Mouse (Mus musculus): ENCODE results near the gene Ring1. TPM values are rescaled to one million over a fixed set of nuclear protein-coding genes. Genes with fewer than 3 reads are reported as not detected.

Ring1 gene
- polyA plus RNA-seq, 1 experiment = 22.9 TPM

GRCm38 (mm10) chr17:34037241-34037640, 12.8 kb upstream of the Ring1 start:
- no peak for TF ChIP-seq POLR2A (IDR thresholded peaks at IDR 0.05; ENCODE audit: borderline replicate concordance, low read depth, low read length)
- no peak for TF ChIP-seq CTCF (IDR thresholded peaks at IDR 0.05; ENCODE audit: low read depth, low read length)
- Histone ChIP-seq H3K4me3 (ENCODE audit: insufficient read depth, low read length) (no peak overlapping the region), H3K27ac (ENCODE audit: insufficient read depth, low read depth, low read length) (no peak overlapping the region), H3K4me1 (ENCODE audit: control insufficient read depth, insufficient read depth, low read length) (peaks cover 9% of the 10 kb centered on the region)

- H3K27ac ChIP-seq (ENCODE audit: insufficient read depth, low read depth, low read length) = no peak overlapping the region
- no peak overlapping the region for H3K4me3 ChIP-seq (ENCODE audit: insufficient read depth, low read length)
- peaks cover 9% of the 10 kb centered on the region for H3K4me1 ChIP-seq (ENCODE audit: control insufficient read depth, insufficient read depth, low read length)
- TF ChIP-seq CTCF (IDR thresholded peaks at IDR 0.05; ENCODE audit: low read depth, low read length) (no peak), POLR2A (IDR thresholded peaks at IDR 0.05; ENCODE audit: borderline replicate concordance, low read depth, low read length) (no peak)
Measured at GRCm38 (mm10) chr17:34036647-34037046, 12.2 kb upstream of the Ring1 start.

- Histone ChIP-seq H3K4me3 (ENCODE audit: insufficient read depth, low read length) (no peak overlapping the region), H3K27ac (ENCODE audit: insufficient read depth, low read depth, low read length) (no peak overlapping the region), H3K4me1 (ENCODE audit: control insufficient read depth, insufficient read depth, low read length) (peaks cover 9% of the 10 kb centered on the region)
- TF ChIP-seq CTCF (IDR thresholded peaks at IDR 0.05; ENCODE audit: low read depth, low read length) (no peak), POLR2A (IDR thresholded peaks at IDR 0.05; ENCODE audit: borderline replicate concordance, low read depth, low read length) (no peak)
Measured at GRCm38 (mm10) chr17:34035517-34035916, 11.0 kb upstream of the Ring1 start.

GRCm38 (mm10) chr17:34034064-34034463, 9.6 kb upstream of the Ring1 start:
- H3K4me1 ChIP-seq (ENCODE audit: control insufficient read depth, insufficient read depth, low read length) = peaks cover 20% of the 10 kb centered on the region
- no peak overlapping the region for H3K4me3 ChIP-seq (ENCODE audit: insufficient read depth, low read length)
- peak; percentile 64 for TF ChIP-seq CTCF (IDR thresholded peaks at IDR 0.05; ENCODE audit: low read depth, low read length)
- TF ChIP-seq POLR2A (IDR thresholded peaks at IDR 0.05; ENCODE audit: borderline replicate concordance, low read depth, low read length) = no peak
- no peak overlapping the region for H3K27ac ChIP-seq (ENCODE audit: insufficient read depth, low read depth, low read length)

- Histone ChIP-seq H3K27ac (ENCODE audit: insufficient read depth, low read depth, low read length) (peak overlapping the region; percentile 63), H3K4me1 (ENCODE audit: control insufficient read depth, insufficient read depth, low read length) (peaks cover 20% of the 10 kb centered on the region), H3K4me3 (ENCODE audit: insufficient read depth, low read length) (peak overlapping the region; percentile 82)
- TF ChIP-seq CTCF (IDR thresholded peaks at IDR 0.05; ENCODE audit: low read depth, low read length) = no peak
- TF ChIP-seq POLR2A (IDR thresholded peaks at IDR 0.05; ENCODE audit: borderline replicate concordance, low read depth, low read length) = no peak
Measured at GRCm38 (mm10) chr17:34033441-34033840, 9.0 kb upstream of the Ring1 start.

GRCm38 (mm10) chr17:34032806-34033205, 8.3 kb upstream of the Ring1 start:
- H3K4me1 ChIP-seq (ENCODE audit: control insufficient read depth, insufficient read depth, low read length) = peaks cover 22% of the 10 kb centered on the region
- peak overlapping the region; percentile 63 for H3K27ac ChIP-seq (ENCODE audit: insufficient read depth, low read depth, low read length)
- TF ChIP-seq CTCF (IDR thresholded peaks at IDR 0.05; ENCODE audit: low read depth, low read length) = no peak
- TF ChIP-seq POLR2A (IDR thresholded peaks at IDR 0.05; ENCODE audit: borderline replicate concordance, low read depth, low read length) = no peak

GRCm38 (mm10) chr17:34032174-34032632, 7.7 kb upstream of the Ring1 start:
- Histone ChIP-seq H3K4me3 (ENCODE audit: insufficient read depth, low read length) (peak overlapping the region; percentile 82), H3K27ac (ENCODE audit: insufficient read depth, low read depth, low read length) (peak overlapping the region; percentile 63), H3K4me1 (ENCODE audit: control insufficient read depth, insufficient read depth, low read length) (peaks cover 22% of the 10 kb centered on the region)
- no peak for TF ChIP-seq POLR2A (IDR thresholded peaks at IDR 0.05; ENCODE audit: borderline replicate concordance, low read depth, low read length)
- TF ChIP-seq CTCF (IDR thresholded peaks at IDR 0.05; ENCODE audit: low read depth, low read length) = no peak

More at GRCm38 (mm10) chr17:34032806-34033205, 8.3 kb upstream of the Ring1 start:
- H3K4me3 ChIP-seq (ENCODE audit: insufficient read depth, low read length) = peak overlapping the region; percentile 82

- Histone ChIP-seq H3K4me3 (ENCODE audit: insufficient read depth, low read length) (peak within 1 kb of the TSS; percentile 82), H3K4me1 (ENCODE audit: control insufficient read depth, insufficient read depth, low read length) (peaks cover 28% of the 10 kb centered on the region), H3K27ac (ENCODE audit: insufficient read depth, low read depth, low read length) (peak within 1 kb of the TSS; percentile 75)
- no peak for TF ChIP-seq POLR2A (IDR thresholded peaks at IDR 0.05; ENCODE audit: borderline replicate concordance, low read depth, low read length)
Measured at GRCm38 (mm10) chr17:34031465-34032173, 7.1 kb upstream of the Ring1 start, which contains the start of the genes Slc39a7 and Rxrb. Slc39a7 (minus strand) TSS chr17:34031682. Rxrb (plus strand) TSS chr17:34031812.

- Histone ChIP-seq H3K4me1 (ENCODE audit: control insufficient read depth, insufficient read depth, low read length) (peaks cover 34% of the 10 kb centered on the region), H3K4me3 (ENCODE audit: insufficient read depth, low read length) (peak overlapping the region; percentile 82), H3K27ac (ENCODE audit: insufficient read depth, low read depth, low read length) (peak overlapping the region; percentile 75)
- TF ChIP-seq POLR2A (IDR thresholded peaks at IDR 0.05; ENCODE audit: borderline replicate concordance, low read depth, low read length) (no peak), CTCF (IDR thresholded peaks at IDR 0.05; ENCODE audit: low read depth, low read length) (no peak)
Measured at GRCm38 (mm10) chr17:34030861-34031326, 6.4 kb upstream of the Ring1 start.

- no peak for TF ChIP-seq POLR2A (IDR thresholded peaks at IDR 0.05; ENCODE audit: borderline replicate concordance, low read depth, low read length)
- no peak for TF ChIP-seq CTCF (IDR thresholded peaks at IDR 0.05; ENCODE audit: low read depth, low read length)
- Histone ChIP-seq H3K27ac (ENCODE audit: insufficient read depth, low read depth, low read length) (peak overlapping the region; percentile 29), H3K4me3 (ENCODE audit: insufficient read depth, low read length) (peak overlapping the region; percentile 82), H3K4me1 (ENCODE audit: control insufficient read depth, insufficient read depth, low read length) (peaks cover 37% of the 10 kb centered on the region)
Measured at GRCm38 (mm10) chr17:34029890-34030595, 5.6 kb upstream of the Ring1 start.
